Mouse (Mus musculus) liver, embryonic 15.5 days (tissue): ENCODE data around the gene Rpl36a-ps1. TPM values are rescaled to one million over a fixed set of nuclear protein-coding genes. Genes with fewer than 3 reads are reported as not detected.

Experiments
- ATAC-seq: fragments of 200-750 bp; cut with Nextera tagmentation; 2 replicates; pipeline ENCODE4 v1.8.0; 2017; ENCODE audit warnings: moderate number of reproducible peaks, mild to moderate bottlenecking, moderate library complexity; ENCODE audit not compliant: insufficient read depth
- H3K27ac ChIP-seq: fragments of 300-500 bp; sonication (generic); replicated peaks from 2 replicates; pipeline ENCODE4 v1.5.1; 2015; ENCODE audit warnings: mild to moderate bottlenecking, inconsistent platforms
- H3K27me3 ChIP-seq: fragments of 300-500 bp; sonication (generic); 2 replicates; pipeline ENCODE4 v1.6.1; 2015; ENCODE audit warnings: mild to moderate bottlenecking, inconsistent platforms
- H3K36me3 ChIP-seq: fragments of 300-500 bp; sonication (generic); replicated peaks from 2 replicates; pipeline ENCODE4 v1.6.1; 2015; ENCODE audit warnings: moderate library complexity, mild to moderate bottlenecking, inconsistent platforms
- H3K4me1 ChIP-seq: fragments of 300-500 bp; sonication (generic); replicated peaks from 2 replicates; pipeline ENCODE4 v1.6.1; 2015; ENCODE audit warnings: inconsistent platforms
- H3K4me2 ChIP-seq: fragments of 300-500 bp; sonication (generic); 2 replicates; pipeline ENCODE4 v1.6.1; 2015; ENCODE audit warnings: moderate library complexity, mild to moderate bottlenecking, inconsistent platforms
- H3K4me3 ChIP-seq: fragments of 300-500 bp; sonication (generic); replicated peaks from 2 replicates; pipeline ENCODE4 v1.5.1; 2015; ENCODE audit warnings: mild to moderate bottlenecking, inconsistent platforms
- H3K9ac ChIP-seq: fragments of 300-500 bp; sonication (generic); 2 replicates; pipeline ENCODE4 v1.6.1; 2015; ENCODE audit warnings: moderate library complexity, mild to moderate bottlenecking, inconsistent platforms
- H3K9me3 ChIP-seq: fragments of 300-500 bp; sonication (generic); replicated peaks from 2 replicates; pipeline ENCODE4 v1.6.1; 2016; ENCODE audit warnings: inconsistent platforms
- WGBS: fragments of 180-500 bp; shearing (Covaris S2); methylation state at CpG from one replicate; pipeline ENCODE4 v1.1.7; 2015; ENCODE audit warnings: mixed read lengths; ENCODE audit not compliant: insufficient replicate concordance; 5-methylcytosine and 5-hydroxymethylcytosine counted together
- polyA plus RNA-seq: library from polyadenylated mRNA; unstranded; fragments of >200 nt; fragmentation: Nextera tagmentation; extraction: Ambion mirVana; gene quantifications from 2 replicates; pipeline ENCODE4 v1.2.1, GENCODE M21; 2015

Rpl36a-ps1 gene
- polyA plus RNA-seq, 1 experiment from 2014 or later, result 0.67 TPM

GRCm38 (mm10) chr14:99019136-99019808 is 25.2 kb upstream of the Rpl36a-ps1 start:
- Histone ChIP-seq H3K9me3 (no peaks in the 10 kb centered on the region), H3K27ac (no peak overlapping the region), H3K36me3 (no peaks in the 10 kb centered on the region), H3K9ac (no peak overlapping the region), H3K4me1 (no peaks in the 10 kb centered on the region), H3K27me3 (no peaks in the 10 kb centered on the region), H3K4me3 (no peak overlapping the region), H3K4me2 (no peak overlapping the region)
- ATAC-seq, result no peak
- 39% methylated on average over 10 of the region's 10 CpGs for WGBS

GRCm38 (mm10) chr14:99018691-99019090 is 24.6 kb upstream of the Rpl36a-ps1 start:
- H3K4me3 ChIP-seq, result no peak overlapping the region
- no peaks in the 10 kb centered on the region for H3K9me3 ChIP-seq
- no peaks in the 10 kb centered on the region for H3K27me3 ChIP-seq
- no peak for ATAC-seq
- H3K27ac ChIP-seq, result no peak overlapping the region
- no peak overlapping the region for H3K4me2 ChIP-seq
- H3K4me1 ChIP-seq, result no peaks in the 10 kb centered on the region
- H3K36me3 ChIP-seq, result no peaks in the 10 kb centered on the region
- no peak overlapping the region for H3K9ac ChIP-seq
- WGBS, result 48% methylated on average over 7 of the region's 7 CpGs

GRCm38 (mm10) chr14:99010920-99011313 is 16.8 kb upstream of the Rpl36a-ps1 start:
- no peak overlapping the region for H3K9ac ChIP-seq
- no peak for ATAC-seq
- H3K36me3 ChIP-seq, result no peaks in the 10 kb centered on the region
- no peak overlapping the region for H3K4me3 ChIP-seq
- H3K4me2 ChIP-seq, result no peak overlapping the region
- H3K27me3 ChIP-seq, result no peaks in the 10 kb centered on the region
- H3K4me1 ChIP-seq, result no peaks in the 10 kb centered on the region
- no peak overlapping the region for H3K27ac ChIP-seq
- 21% methylated on average over 2 of the region's 2 CpGs for WGBS
- no peaks in the 10 kb centered on the region for H3K9me3 ChIP-seq

- ATAC-seq, result no peak
- H3K27me3 ChIP-seq, result no peaks in the 10 kb centered on the region
- 30% methylated on average over 8 of the region's 8 CpGs for whole genome bisulfite sequencing
These were observed 16.3 kb upstream of the Rpl36a-ps1 start for GRCm38 (mm10) chr14:99010224-99010919.

GRCm38 (mm10) chr14:98992482-98992881 is 1.6 kb downstream of the Rpl36a-ps1 start:
- WGBS, result 52% methylated on average over 2 of the region's 2 CpGs
- no peaks in the 10 kb centered on the region for H3K36me3 ChIP-seq
- H3K4me3 ChIP-seq, result no peak overlapping the region
- H3K4me1 ChIP-seq, result no peaks in the 10 kb centered on the region
- H3K9me3 ChIP-seq, result no peaks in the 10 kb centered on the region
- H3K4me2 ChIP-seq, result no peak overlapping the region
- no peak overlapping the region for H3K27ac ChIP-seq
- no peak overlapping the region for H3K9ac ChIP-seq
- H3K27me3 ChIP-seq, result no peaks in the 10 kb centered on the region
- no peak for ATAC-seq

More at GRCm38 (mm10) chr14:99010224-99010919, 16.3 kb upstream of the Rpl36a-ps1 start:
- Histone ChIP-seq H3K4me3 (no peak overlapping the region), H3K9me3 (no peaks in the 10 kb centered on the region), H3K4me1 (no peaks in the 10 kb centered on the region), H3K4me2 (no peak overlapping the region), H3K9ac (no peak overlapping the region), H3K27ac (no peak overlapping the region), H3K36me3 (no peaks in the 10 kb centered on the region)

GRCm38 (mm10) chr14:98990636-98991035 is 3.5 kb downstream of the Rpl36a-ps1 start:
- no peaks in the 10 kb centered on the region for H3K27me3 ChIP-seq
- H3K36me3 ChIP-seq, result no peaks in the 10 kb centered on the region
- no peak overlapping the region for H3K9ac ChIP-seq
- H3K27ac ChIP-seq, result no peak overlapping the region
- H3K4me2 ChIP-seq, result no peak overlapping the region
- no peaks in the 10 kb centered on the region for H3K9me3 ChIP-seq
- ATAC-seq, result no peak
- H3K4me3 ChIP-seq, result no peak overlapping the region
- whole genome bisulfite sequencing, result 50% methylated on average over 3 of the region's 3 CpGs
- no peaks in the 10 kb centered on the region for H3K4me1 ChIP-seq

GRCm38 (mm10) chr14:98989818-98990217 is 4.3 kb downstream of the Rpl36a-ps1 start:
- no peaks in the 10 kb centered on the region for H3K9me3 ChIP-seq
- no peak overlapping the region for H3K27ac ChIP-seq
- no peak for ATAC-seq
- H3K9ac ChIP-seq, result no peak overlapping the region
- no peaks in the 10 kb centered on the region for H3K36me3 ChIP-seq
- H3K27me3 ChIP-seq, result no peaks in the 10 kb centered on the region
- no peak overlapping the region for H3K4me3 ChIP-seq
- 54% methylated on average over 3 of the region's 3 CpGs for WGBS
- no peak overlapping the region for H3K4me2 ChIP-seq
- no peaks in the 10 kb centered on the region for H3K4me1 ChIP-seq

- H3K27me3 ChIP-seq, result no peaks in the 10 kb centered on the region
- no peaks in the 10 kb centered on the region for H3K4me1 ChIP-seq
- no peak overlapping the region for H3K4me2 ChIP-seq
- 48% methylated on average over 4 of the region's 4 CpGs for WGBS
- no peak overlapping the region for H3K27ac ChIP-seq
- no peaks in the 10 kb centered on the region for H3K36me3 ChIP-seq
- ATAC-seq, result no peak
- H3K4me3 ChIP-seq, result no peak overlapping the region
- no peak overlapping the region for H3K9ac ChIP-seq
- H3K9me3 ChIP-seq, result no peaks in the 10 kb centered on the region
These were observed 22.2 kb downstream of the Rpl36a-ps1 start for GRCm38 (mm10) chr14:98971921-98972320.

- Histone ChIP-seq H3K36me3 (no peaks in the 10 kb centered on the region), H3K9ac (no peak overlapping the region), H3K4me3 (no peak overlapping the region), H3K27me3 (no peaks in the 10 kb centered on the region), H3K9me3 (no peaks in the 10 kb centered on the region), H3K4me2 (no peak overlapping the region), H3K4me1 (no peaks in the 10 kb centered on the region), H3K27ac (no peak overlapping the region)
- ATAC-seq, result no peak
- WGBS, result 67% methylated on average over 17 of the region's 17 CpGs
These were observed 35.0 kb downstream of the Rpl36a-ps1 start for GRCm38 (mm10) chr14:98958978-98959658.

GRCm38 (mm10) chr14:98956788-98957187 is 37.3 kb downstream of the Rpl36a-ps1 start:
- H3K27me3 ChIP-seq, result no peaks in the 10 kb centered on the region
- H3K9ac ChIP-seq, result no peak overlapping the region
- no peak for ATAC-seq
- no peak overlapping the region for H3K4me3 ChIP-seq
- 51% methylated on average over 9 of the region's 9 CpGs for WGBS
- no peaks in the 10 kb centered on the region for H3K36me3 ChIP-seq
- H3K4me1 ChIP-seq, result no peaks in the 10 kb centered on the region
- H3K4me2 ChIP-seq, result peak overlapping the region; percentile 25
- no peaks in the 10 kb centered on the region for H3K9me3 ChIP-seq
- no peak overlapping the region for H3K27ac ChIP-seq

- Histone ChIP-seq H3K4me1 (no peaks in the 10 kb centered on the region), H3K9me3 (no peaks in the 10 kb centered on the region), H3K4me3 (no peak overlapping the region), H3K4me2 (no peak overlapping the region), H3K27me3 (no peaks in the 10 kb centered on the region), H3K9ac (no peak overlapping the region), H3K27ac (no peak overlapping the region), H3K36me3 (no peaks in the 10 kb centered on the region)
- 58% methylated on average over 7 of the region's 7 CpGs for WGBS
- no peak for ATAC-seq
These were observed 41.7 kb downstream of the Rpl36a-ps1 start for GRCm38 (mm10) chr14:98952441-98952840.
